Mouse (Mus musculus) midbrain, embryonic 13.5 days (tissue): ENCODE measurements at regions not wholly inside any gene's neighbourhood (a gene's known extent, or its start where the extent isn't known, plus 50 kb on each side); places are given as distances from the start of the nearest gene placed in this dataset.

Experiments
- ATAC-seq: fragments of 200-750 bp; cut with Nextera tagmentation; 2 replicates; pipeline ENCODE4 v1.8.0; 2017; ENCODE audit warnings: mild to moderate bottlenecking, moderate TSS enrichment, moderate library complexity
- H3K27ac ChIP-seq: fragments of 300-500 bp; sonication (generic); 2 replicates; pipeline ENCODE4 v1.5.1; 2015; ENCODE audit warnings: inconsistent platforms, mild to moderate bottlenecking, moderate library complexity
- H3K27me3 ChIP-seq: fragments of 300-500 bp; sonication (generic); 2 replicates; pipeline ENCODE4 v1.6.1; 2015; ENCODE audit warnings: mild to moderate bottlenecking, inconsistent platforms
- H3K36me3 ChIP-seq: fragments of 300-500 bp; sonication (generic); 2 replicates; pipeline ENCODE4 v1.6.1; 2015; ENCODE audit warnings: mild to moderate bottlenecking, inconsistent platforms
- H3K4me1 ChIP-seq: fragments of 300-500 bp; sonication (generic); replicated peaks from 2 replicates; pipeline ENCODE4 v1.6.1; 2015; ENCODE audit warnings: inconsistent platforms
- H3K4me2 ChIP-seq: fragments of 300-500 bp; sonication (generic); replicated peaks from 2 replicates; pipeline ENCODE4 v1.6.1; 2015; ENCODE audit warnings: moderate library complexity, mild to moderate bottlenecking, inconsistent platforms
- H3K4me3 ChIP-seq: fragments of 300-500 bp; sonication (generic); replicated peaks from 2 replicates; pipeline ENCODE4 v1.5.1; 2015; ENCODE audit warnings: mild to moderate bottlenecking, inconsistent platforms
- H3K9ac ChIP-seq: fragments of 300-500 bp; sonication (generic); replicated peaks from 2 replicates; pipeline ENCODE4 v1.6.1; 2015; ENCODE audit warnings: mild to moderate bottlenecking, inconsistent platforms
- H3K9me3 ChIP-seq: fragments of 300-500 bp; sonication (generic); 2 replicates; pipeline ENCODE4 v1.6.1; 2016; ENCODE audit warnings: mild to moderate bottlenecking, inconsistent platforms
- WGBS: fragments of 180-500 bp; shearing (Covaris S2); methylation state at CpG from one replicate; pipeline ENCODE4 v1.1.7; 2015; 5-methylcytosine and 5-hydroxymethylcytosine counted together

DNA sequence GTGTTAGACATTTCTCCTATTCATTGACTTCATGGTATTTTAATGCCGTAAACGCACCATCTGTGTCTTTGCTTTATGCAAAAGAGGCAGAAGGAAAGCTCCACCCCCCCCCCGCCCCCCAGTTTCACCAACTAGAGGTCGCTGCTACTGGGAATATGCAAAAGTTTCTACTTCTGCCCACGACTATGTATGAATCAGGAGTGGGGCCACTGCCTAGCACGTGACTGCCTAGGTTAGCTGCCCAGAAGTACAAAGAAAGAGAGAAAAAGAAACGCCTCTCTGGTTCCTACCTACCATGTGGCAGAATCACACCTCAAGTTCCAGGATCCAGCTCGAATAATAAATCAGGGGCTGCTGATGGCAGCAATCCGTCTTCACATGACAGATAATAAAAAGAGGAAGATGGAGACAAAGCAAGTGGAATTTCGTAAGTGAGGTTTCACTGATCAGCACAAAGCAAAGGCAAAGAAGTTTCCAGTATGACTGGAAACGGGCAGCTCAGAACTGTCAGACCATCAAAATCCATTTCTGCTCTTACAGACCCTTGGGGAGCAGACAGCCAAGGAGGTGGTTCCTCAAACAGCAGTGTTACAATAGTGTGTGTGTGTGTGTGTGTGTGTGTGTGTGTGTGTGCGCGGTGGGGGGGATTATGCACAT is 108.9 kb upstream of the Ppm1h start:
- Histone ChIP-seq H3K36me3 (no peaks in the 10 kb centered on the region), H3K9ac (no peak overlapping the region), H3K4me3 (no peak overlapping the region), H3K9me3 (no peaks in the 10 kb centered on the region), H3K4me2 (no peak overlapping the region), H3K4me1 (peaks cover 13% of the 10 kb centered on the region), H3K27me3 (no peaks in the 10 kb centered on the region), H3K27ac (no peak overlapping the region)
- 71% methylated on average over 13 of the region's 13 CpGs for WGBS
- ATAC-seq: no peak

- H3K27me3 ChIP-seq: no peaks in the 10 kb centered on the region
- H3K4me3 ChIP-seq: no peak overlapping the region
- no peak overlapping the region for H3K27ac ChIP-seq
- no peak overlapping the region for H3K4me2 ChIP-seq
- no peaks in the 10 kb centered on the region for H3K9me3 ChIP-seq
- no peak overlapping the region for H3K9ac ChIP-seq
- ATAC-seq: peak; percentile 65; the same call in 1 of the 2 replicates
- H3K36me3 ChIP-seq: no peaks in the 10 kb centered on the region
- WGBS: 19% methylated on average over 13 of the region's 13 CpGs
- H3K4me1 ChIP-seq: peaks cover 13% of the 10 kb centered on the region
These were observed 107.5 kb upstream of the Ppm1h start for GRCm38 (mm10) chr10:122570909-122571551.

DNA sequence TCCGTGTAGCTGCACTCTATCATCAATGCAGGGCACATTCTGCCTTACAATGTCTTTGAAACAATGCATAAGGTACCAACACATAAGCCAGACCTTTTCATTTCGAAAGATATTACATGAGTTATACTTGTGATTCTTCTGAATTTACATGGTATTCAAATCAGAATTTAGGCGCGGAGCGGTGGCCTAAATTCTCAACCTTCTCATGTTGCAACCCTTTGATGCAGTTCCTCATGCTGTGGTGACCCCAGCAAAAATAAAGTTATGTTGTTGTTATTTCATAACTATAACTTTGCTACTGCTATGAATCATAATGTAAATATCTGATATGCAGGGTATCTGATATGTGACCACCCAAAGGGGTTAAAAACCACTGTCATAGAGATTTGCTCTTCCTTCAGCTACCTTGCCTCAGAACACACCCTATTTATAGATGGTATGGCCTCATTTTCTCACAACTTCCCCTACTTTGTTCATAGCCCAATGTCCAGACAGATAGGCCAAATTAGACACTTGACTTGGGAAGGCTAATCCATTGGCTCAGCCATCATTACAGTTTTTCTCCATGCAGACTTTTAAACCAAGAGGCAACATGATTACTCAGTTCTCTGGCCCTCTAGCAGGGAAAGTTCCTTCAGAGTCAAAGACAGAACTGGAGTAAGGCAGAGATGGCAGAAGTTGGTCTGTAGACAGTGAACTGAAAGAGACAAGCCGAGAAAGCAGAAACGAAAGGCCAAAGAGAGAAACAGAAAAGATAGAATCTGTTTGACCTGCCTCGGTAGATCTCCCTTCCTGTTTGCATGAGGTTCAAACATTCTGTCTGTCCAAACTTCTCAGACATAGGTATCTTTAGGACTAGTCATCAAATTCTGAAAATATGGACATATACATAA is 102.1 kb upstream of the Ppm1h start:
- Histone ChIP-seq H3K4me3 (no peak overlapping the region), H3K4me1 (peaks cover under 1% of the 10 kb centered on the region; the same call in 1 of the 2 replicates), H3K27me3 (no peaks in the 10 kb centered on the region), H3K9me3 (no peaks in the 10 kb centered on the region), H3K9ac (no peak overlapping the region), H3K36me3 (no peaks in the 10 kb centered on the region), H3K4me2 (no peak overlapping the region), H3K27ac (no peak overlapping the region)
- no peak for ATAC-seq
- 96% methylated on average over 8 of the region's 8 CpGs for WGBS

DNA sequence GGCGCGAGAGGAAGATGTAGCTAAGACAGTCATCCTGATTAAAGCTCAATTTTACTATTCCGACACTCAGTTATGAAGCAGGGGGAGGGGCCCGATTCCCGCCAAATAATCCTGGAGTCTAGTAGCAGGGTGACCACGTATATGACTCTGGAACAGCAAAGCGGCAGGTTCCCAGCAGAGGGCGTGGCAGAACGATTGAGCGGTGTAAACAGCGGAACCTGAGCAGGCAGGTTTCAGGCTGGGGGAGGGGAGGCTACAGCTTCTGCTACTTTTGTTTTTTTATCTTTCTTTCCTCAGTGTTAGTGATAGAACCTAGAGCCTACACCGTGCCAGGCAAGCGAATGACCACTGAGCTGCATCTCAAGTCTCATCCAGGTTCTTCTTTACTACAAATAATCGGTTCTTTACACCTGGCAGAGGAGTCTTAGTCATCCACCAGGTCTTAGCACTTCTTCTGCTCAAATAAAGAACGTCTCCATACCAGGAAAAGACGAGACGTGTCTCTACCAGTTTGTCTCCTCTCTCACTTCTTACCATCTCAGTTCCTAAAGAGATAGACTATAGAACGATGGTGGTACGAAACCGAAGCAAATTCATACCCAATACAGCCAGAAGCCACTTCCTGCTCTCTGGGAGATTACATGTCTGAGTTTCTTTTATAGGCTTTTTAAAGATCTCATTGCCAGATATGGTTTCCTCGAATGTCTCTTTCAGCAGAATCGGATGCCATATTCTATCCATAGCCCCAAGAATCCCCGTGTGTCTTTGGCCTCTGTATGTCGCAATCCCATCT is 100.2 kb upstream of the Ppm1h start:
- ATAC-seq: no peak
- Histone ChIP-seq H3K36me3 (no peaks in the 10 kb centered on the region), H3K27me3 (no peaks in the 10 kb centered on the region), H3K9me3 (no peaks in the 10 kb centered on the region), H3K27ac (no peak overlapping the region), H3K4me3 (no peak overlapping the region), H3K4me2 (no peak overlapping the region), H3K9ac (no peak overlapping the region), H3K4me1 (no peaks in the 10 kb centered on the region)
- WGBS: 67% methylated on average over 24 of the region's 24 CpGs

DNA sequence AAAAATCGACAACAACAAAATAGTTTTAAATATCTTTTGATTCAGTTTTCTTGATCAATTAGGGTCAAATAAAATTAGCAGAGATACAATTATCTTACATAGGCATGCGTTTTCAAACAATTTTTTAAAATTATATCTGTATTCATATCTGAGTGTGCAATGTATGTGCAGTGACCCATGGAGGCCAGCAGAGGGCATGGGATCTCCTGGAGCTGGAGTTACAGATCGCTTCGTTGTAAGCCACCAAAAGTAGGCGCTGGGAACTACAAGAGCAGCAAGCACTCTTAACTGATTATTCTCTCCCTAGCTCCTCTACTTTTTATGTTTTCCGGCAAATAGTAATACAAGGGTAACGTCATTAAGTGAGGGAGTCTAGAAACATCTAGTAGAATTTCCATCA is 97.5 kb upstream of the Ppm1h start:
- no peak overlapping the region for H3K9ac ChIP-seq
- WGBS: 85% methylated on average over 7 of the region's 7 CpGs
- no peak for ATAC-seq

GRCm38 (mm10) chr10:122587541-122587940 is 91.0 kb upstream of the Ppm1h start:
- Histone ChIP-seq H3K9me3 (no peaks in the 10 kb centered on the region), H3K27ac (no peak overlapping the region), H3K4me1 (no peaks in the 10 kb centered on the region), H3K4me3 (no peak overlapping the region), H3K36me3 (no peaks in the 10 kb centered on the region), H3K4me2 (no peak overlapping the region), H3K9ac (no peak overlapping the region), H3K27me3 (no peaks in the 10 kb centered on the region)
- no peak for ATAC-seq
- WGBS: 76% methylated on average over 3 of the region's 3 CpGs

More for the DNA sequence above, 97.5 kb upstream of the Ppm1h start:
- H3K4me1 ChIP-seq: no peaks in the 10 kb centered on the region
- no peak overlapping the region for H3K27ac ChIP-seq
- H3K4me2 ChIP-seq: no peak overlapping the region
- no peaks in the 10 kb centered on the region for H3K9me3 ChIP-seq
- H3K4me3 ChIP-seq: no peak overlapping the region
- H3K27me3 ChIP-seq: no peaks in the 10 kb centered on the region
- no peaks in the 10 kb centered on the region for H3K36me3 ChIP-seq

DNA sequence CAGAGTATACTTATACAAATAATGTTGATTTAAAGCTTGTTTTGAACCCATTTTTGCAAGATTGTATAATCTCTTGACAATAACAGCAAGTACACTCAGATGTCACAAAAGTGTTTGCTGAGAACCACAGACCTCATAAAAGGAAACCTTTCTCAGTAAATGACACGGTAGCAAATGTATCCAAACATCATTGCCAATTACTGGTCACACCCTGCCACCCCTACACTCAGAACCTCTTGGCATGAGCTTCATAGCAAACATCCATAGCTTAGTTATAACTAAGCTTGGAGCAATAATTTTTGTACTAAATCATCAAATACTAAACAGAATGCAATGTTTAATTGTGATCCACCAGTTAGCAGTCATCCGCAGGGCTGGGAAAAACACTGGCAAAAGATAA is 79.1 kb upstream of the Ppm1h start:
- Histone ChIP-seq H3K27ac (no peak overlapping the region), H3K36me3 (no peaks in the 10 kb centered on the region), H3K4me1 (peaks cover 19% of the 10 kb centered on the region), H3K4me2 (no peak overlapping the region), H3K9me3 (no peaks in the 10 kb centered on the region), H3K27me3 (no peaks in the 10 kb centered on the region), H3K4me3 (no peak overlapping the region), H3K9ac (no peak overlapping the region)
- no peak for ATAC-seq
- WGBS: 93% methylated on average over 2 of the region's 2 CpGs

- ATAC-seq: peak; percentile 95
- H3K9me3 ChIP-seq: no peaks in the 10 kb centered on the region
- H3K4me1 ChIP-seq: peaks cover 16% of the 10 kb centered on the region
- H3K27me3 ChIP-seq: no peaks in the 10 kb centered on the region
- no peak overlapping the region for H3K4me2 ChIP-seq
- no peak overlapping the region for H3K27ac ChIP-seq
- no peak overlapping the region for H3K4me3 ChIP-seq
- H3K9ac ChIP-seq: no peak overlapping the region
- no peaks in the 10 kb centered on the region for H3K36me3 ChIP-seq
- WGBS: 6% methylated on average over 6 of the region's 6 CpGs
These were observed 76.2 kb upstream of the Ppm1h start for GRCm38 (mm10) chr10:122602394-122602793.

- no peaks in the 10 kb centered on the region for H3K36me3 ChIP-seq
- no peaks in the 10 kb centered on the region for H3K27me3 ChIP-seq
- 24% methylated on average over 1 of the region's 1 CpGs for WGBS
- H3K4me2 ChIP-seq: no peak overlapping the region
- peaks cover 16% of the 10 kb centered on the region for H3K4me1 ChIP-seq
- H3K9ac ChIP-seq: no peak overlapping the region
- H3K4me3 ChIP-seq: no peak overlapping the region
- H3K9me3 ChIP-seq: no peaks in the 10 kb centered on the region
- no peak overlapping the region for H3K27ac ChIP-seq
- ATAC-seq: 0 out of 2 replicates have a peak, but pooled peaks have one; percentile 51
These were observed 74.6 kb upstream of the Ppm1h start for GRCm38 (mm10) chr10:122603960-122604359.

GRCm38 (mm10) chr10:122613281-122613680 is 65.3 kb upstream of the Ppm1h start:
- Histone ChIP-seq H3K4me2 (no peak overlapping the region), H3K9ac (no peak overlapping the region), H3K27me3 (no peaks in the 10 kb centered on the region), H3K27ac (no peak overlapping the region), H3K9me3 (no peaks in the 10 kb centered on the region; the same call in 1 of the 2 replicates), H3K4me1 (no peaks in the 10 kb centered on the region), H3K4me3 (no peak overlapping the region), H3K36me3 (no peaks in the 10 kb centered on the region)
- no peak for ATAC-seq
- 82% methylated on average over 2 of the region's 2 CpGs for WGBS

DNA sequence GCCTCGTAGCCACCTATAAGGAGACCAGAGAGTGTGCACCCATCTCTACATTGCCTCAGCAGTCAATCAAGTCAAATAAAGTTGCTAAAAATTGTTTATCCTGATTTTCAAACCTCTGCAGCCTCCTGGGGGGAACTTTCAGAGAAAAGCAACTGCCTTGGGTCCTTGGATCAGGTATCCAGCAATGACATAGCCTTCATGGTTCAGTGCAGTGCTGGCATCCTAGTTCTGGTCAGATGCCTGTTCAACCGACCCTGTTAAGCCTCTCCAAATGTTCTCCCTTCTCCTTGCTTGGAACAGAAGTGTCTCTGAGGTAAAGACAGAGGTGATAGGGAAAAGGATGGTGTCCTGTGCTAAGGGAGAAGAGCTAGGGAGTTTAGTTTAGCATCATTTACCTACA is 64.7 kb upstream of the Ppm1h start:
- no peaks in the 10 kb centered on the region for H3K4me1 ChIP-seq
- no peaks in the 10 kb centered on the region for H3K36me3 ChIP-seq
- H3K4me2 ChIP-seq: no peak overlapping the region
- no peak overlapping the region for H3K27ac ChIP-seq
- no peak for ATAC-seq
- H3K9ac ChIP-seq: no peak overlapping the region
- no peak overlapping the region for H3K4me3 ChIP-seq
- H3K9me3 ChIP-seq: no peaks in the 10 kb centered on the region; the same call in 1 of the 2 replicates
- WGBS: 66% methylated on average over 2 of the region's 2 CpGs
- no peaks in the 10 kb centered on the region for H3K27me3 ChIP-seq
